Mouse (Mus musculus) heart, postnatal 10 days (tissue): ENCODE results near the gene Fam83g. TPM values are rescaled to one million over a fixed set of nuclear protein-coding genes. Genes with fewer than 3 reads are reported as not detected.

Experiments used
- total RNA-seq, 2 experiments: library from RNA; stranded (reverse); gene quantifications; 2 replicates each; pipeline ENCODE4 v1.2.3; 2021

The Fam83g gene
- total RNA-seq, 2 experiments from 2014 or later = 0.12 to 0.29 TPM

Other genes starting within 250 kb of the Fam83g start
- gene Rnf112, start 230.0 kb upstream of the Fam83g start, total RNA-seq = under 1 TPM; 0.19 to 0.27 TPM
- gene Mfap4, start 198.7 kb upstream of the Fam83g start, total RNA-seq = 100 to 1,000 TPM; 112 to 142 TPM
- gene Mapk7, start 189.7 kb upstream of the Fam83g start, total RNA-seq = 10 to 100 TPM; 11.7 to 12.0 TPM
- 10 to 100 TPM; 10.2 to 10.3 TPM for gene B9d1, start 178.9 kb upstream of the Fam83g start, total RNA-seq
- 10 to 100 TPM; 36.5 to 37.4 TPM for gene Epn2, start 104.4 kb upstream of the Fam83g start, total RNA-seq
- 10 to 100 TPM; 13.4 to 14.4 TPM for gene Grap, start 30.8 kb upstream of the Fam83g start, total RNA-seq
- not detected for gene Slc5a10, start 36.7 kb downstream of the Fam83g start, total RNA-seq
- gene Prpsap2, start 78.0 kb downstream of the Fam83g start, total RNA-seq = 1 to 10 TPM; 8.5 to 9.6 TPM
- gene Ulk2, start 171.0 kb downstream of the Fam83g start, total RNA-seq = 10 to 100 TPM; 42.9 to 48.4 TPM
- gene Akap10, start 246.2 kb downstream of the Fam83g start, total RNA-seq = 10 to 100 TPM; 17.2 to 19.8 TPM